Mouse (Mus musculus) CH12.LX (cell line): Measurements from ENCODE around the gene Zfhx3. TPM values are rescaled to one million over a fixed set of nuclear protein-coding genes. Genes with fewer than 3 reads are reported as not detected.

Source experiments
- DNase-seq: peaks from one replicate; pipeline ENCODE4 v3.0.0-alpha.2; 2013; ENCODE audit errors: extremely low read depth
- H3K27ac ChIP-seq: 2 replicates; pipeline ENCODE4 v1.5.1; 2012; ENCODE audit warnings: low read depth, mild to moderate bottlenecking, control low read depth, moderate library complexity; ENCODE audit not compliant: insufficient read depth
- H3K27me3 ChIP-seq: replicated peaks from 2 replicates; pipeline ENCODE3; 2012; ENCODE audit warnings: inconsistent platforms
- H3K36me3 ChIP-seq, 2 experiments: replicated peaks in 1 of 2; 2 replicates each; pipeline versions ENCODE3 to v1.6.1; 2012; ENCODE audit warnings: inconsistent platforms in 1 of 2, low read length in 1 of 2, mild to moderate bottlenecking in 1 of 2, mixed read lengths in 1 of 2, moderate library complexity in 1 of 2; ENCODE audit not compliant: control insufficient read depth in 1 of 2, insufficient read depth in 1 of 2
- H3K4me1 ChIP-seq, 2 experiments: 2 replicates each; pipeline ENCODE4 v1.6.1; 2012; ENCODE audit warnings: inconsistent platforms in 1 of 2, moderate library complexity in 1 of 2; ENCODE audit not compliant: insufficient read depth in 2 of 2, control insufficient read depth in 1 of 2
- H3K4me2 ChIP-seq: 2 replicates; pipeline ENCODE4 v1.6.1; 2012; ENCODE audit warnings: low read depth, mild to moderate bottlenecking, control low read depth; ENCODE audit not compliant: poor library complexity, insufficient read depth, severe bottlenecking
- H3K4me3 ChIP-seq, 3 experiments: fragments of 150-350 bp in 1 of 3; sonication (generic) in 1 of 3; replicated peaks in 1 of 3; 2 replicates each; pipeline versions ENCODE3 to v1.5.1; 2011 to 2012; ENCODE audit warnings: low read depth in 2 of 3, low read length in 2 of 3, mild to moderate bottlenecking in 2 of 3, moderate library complexity in 2 of 3, control low read depth in 1 of 3, improper control_type of control experiment in 1 of 3, inconsistent platforms in 1 of 3, mixed read lengths in 1 of 3; ENCODE audit not compliant: poor library complexity in 1 of 3
- H3K79me2 ChIP-seq: replicated peaks from 2 replicates; pipeline ENCODE4 v1.6.1; 2012; ENCODE audit warnings: mild to moderate bottlenecking, moderate library complexity; ENCODE audit not compliant: control insufficient read depth, poor library complexity, insufficient read depth, severe bottlenecking; ENCODE audit errors: extremely low read depth
- H3K9ac ChIP-seq: 2 replicates; pipeline ENCODE4 v1.6.1; 2012; ENCODE audit warnings: low read depth, mild to moderate bottlenecking, control low read depth, moderate library complexity; ENCODE audit not compliant: insufficient read depth
- H3K9me3 ChIP-seq: replicated peaks from 2 replicates; pipeline ENCODE3; 2012; ENCODE audit warnings: low read length, inconsistent platforms, mixed read lengths
- CHD2 ChIP-seq: IDR thresholded peaks from 2 replicates; pipeline ENCODE4 v1.6.1; 2011; ENCODE audit warnings: low read length, improper control_type of control experiment
- E2F4 ChIP-seq: IDR thresholded peaks from 2 replicates; pipeline ENCODE4 v1.6.1; 2011; ENCODE audit warnings: low read depth, low read length, improper control_type of control experiment; ENCODE audit not compliant: insufficient replicate concordance
- EP300 ChIP-seq: IDR thresholded peaks from 2 replicates; pipeline ENCODE4 v1.6.1; 2011; ENCODE audit warnings: low read length, improper control_type of control experiment
- HCFC1 ChIP-seq: IDR thresholded peaks from 2 replicates; pipeline ENCODE4 v1.6.1; 2012; ENCODE audit warnings: low read depth, mild to moderate bottlenecking, inconsistent platforms, low read length, improper control_type of control experiment
- IRF4 ChIP-seq: IDR thresholded peaks from 2 replicates; pipeline ENCODE4 v1.6.1; 2014; ENCODE audit warnings: low read depth, mild to moderate bottlenecking, inconsistent platforms, low read length, improper control_type of control experiment
- JUN ChIP-seq: IDR thresholded peaks from 2 replicates; pipeline ENCODE4 v1.6.1; 2011; ENCODE audit warnings: low read depth, mild to moderate bottlenecking, low read length, improper control_type of control experiment, moderate library complexity; ENCODE audit not compliant: insufficient read depth
- JUND ChIP-seq: conservative IDR thresholded peaks from 2 replicates; pipeline ENCODE4 v1.6.1; 2011; ENCODE audit warnings: low read depth, low read length, improper control_type of control experiment
- MEF2A ChIP-seq: IDR thresholded peaks from 2 replicates; pipeline ENCODE4 v1.6.1; 2014; ENCODE audit warnings: low read depth, mild to moderate bottlenecking, inconsistent platforms, low read length, improper control_type of control experiment, borderline replicate concordance
- MXI1 ChIP-seq: IDR thresholded peaks from 2 replicates; pipeline ENCODE4 v1.6.1; 2011; ENCODE audit warnings: mild to moderate bottlenecking, low read depth, low read length, improper control_type of control experiment
- MYC ChIP-seq: IDR thresholded peaks from 2 replicates; pipeline ENCODE4 v1.6.1; 2011; ENCODE audit warnings: low read depth, mild to moderate bottlenecking, improper control_type of control experiment, low read length
- NELFE ChIP-seq: IDR thresholded peaks from 2 replicates; pipeline ENCODE4 v1.6.1; 2011; ENCODE audit warnings: low read depth, low read length, improper control_type of control experiment
- POLR2AphosphoS2 ChIP-seq: IDR thresholded peaks from 2 replicates; pipeline ENCODE4 v1.6.1; 2011; ENCODE audit warnings: low read depth, low read length, improper control_type of control experiment
- RAD21 ChIP-seq: IDR thresholded peaks from 2 replicates; pipeline ENCODE4 v1.6.1; 2011; ENCODE audit warnings: low read depth, mild to moderate bottlenecking, low read length, improper control_type of control experiment, moderate library complexity
- RCOR1 ChIP-seq: conservative IDR thresholded peaks from 2 replicates; pipeline ENCODE4 v1.6.1; 2012; ENCODE audit warnings: low read depth, mild to moderate bottlenecking, inconsistent platforms, low read length, improper control_type of control experiment
- SIN3A ChIP-seq: IDR thresholded peaks from 2 replicates; pipeline ENCODE4 v1.6.1; 2012; ENCODE audit warnings: low read length, improper control_type of control experiment, inconsistent platforms
- SMC3 ChIP-seq: IDR thresholded peaks from 2 replicates; pipeline ENCODE4 v1.6.1; 2011; ENCODE audit warnings: low read depth, low read length, improper control_type of control experiment
- TBP ChIP-seq: conservative IDR thresholded peaks from 2 replicates; pipeline ENCODE4 v1.6.1; 2011; ENCODE audit warnings: low read depth, low read length, improper control_type of control experiment
- UBTF ChIP-seq: IDR thresholded peaks from 2 replicates; pipeline ENCODE4 v1.6.1; 2012; ENCODE audit warnings: low read depth, mild to moderate bottlenecking, inconsistent platforms, low read length, improper control_type of control experiment, moderate library complexity
- ZC3H11A ChIP-seq: IDR thresholded peaks from 2 replicates; pipeline ENCODE4 v1.6.1; 2012; ENCODE audit warnings: low read depth, mild to moderate bottlenecking, inconsistent platforms, low read length, improper control_type of control experiment
- ZKSCAN1 ChIP-seq: IDR thresholded peaks from 2 replicates; pipeline ENCODE4 v1.6.1; 2012; ENCODE audit warnings: low read depth, inconsistent platforms, low read length, improper control_type of control experiment, borderline replicate concordance
- dilution Hi-C: fragments of 300-500 bp; cut with MboI; formaldehyde crosslinking; loops from 2 replicates; pipeline ENCODE4 v1.14.3; 2020; ENCODE audit warnings: low sequenced_read_pairs; ENCODE audit not compliant: extremely low pct_unique_long_range_greater_than_20kb, extremely low pct_ligation_motif_present
- in situ Hi-C: fragments of 300-500 bp; cut with MboI; formaldehyde crosslinking; loops from 3 replicates; pipeline ENCODE4 v1.14.3; 2019; ENCODE audit warnings: low sequenced_read_pairs, low pct_ligation_motif_present, low pct_unique_long_range_greater_than_20kb, mixed read lengths
- polyA plus RNA-seq: library from polyadenylated mRNA; unstranded; fragments of >175 nt; gene quantifications from 2 replicates; pipeline ENCODE4 v1.2.1, GENCODE M21; 2012; ENCODE audit warnings: low read depth; ENCODE audit not compliant: insufficient read length
- total RNA-seq, 2 experiments: library from RNA; depleted of rRNA; stranded (reverse); fragments of 300-350 nt in 1 of 2; fragments of >200 nt in 1 of 2; gene quantifications; 2 replicates each; pipeline ENCODE4 v1.2.3; 2012 to 2014

The Zfhx3 gene
- total and polyA plus RNA-seq, 3 experiments, result 0.05 to 0.76 (median 0.68) TPM

GRCm38 (mm10) chr8:108977693-108978361 is 1035.4 kb downstream of the Zfhx3 start:
- no peaks in the 10 kb centered on the region for H3K4me1 ChIP-seq
- H3K79me2 ChIP-seq, result no peaks in the 10 kb centered on the region
- no peak overlapping the region for H3K9ac ChIP-seq
- TF ChIP-seq CHD2 (no peak), RAD21 (no peak), EP300 (no peak), ZC3H11A (no peak), IRF4 (no peak), UBTF (no peak), E2F4 (no peak), JUND (no peak), HCFC1 (no peak), TBP (no peak), SIN3A (no peak), MXI1 (no peak), POLR2AphosphoS2 (no peak), NELFE (no peak), SMC3 (no peak), ZKSCAN1 (no peak), MEF2A (no peak), JUN (no peak)
- H3K4me3 ChIP-seq, result no peak overlapping the region
- dilution Hi-C loops (no loop called here), in situ Hi-C loops (no loop called here)
- H3K36me3 ChIP-seq, result no peaks in the 10 kb centered on the region
- no peak overlapping the region for H3K4me2 ChIP-seq
- no peak overlapping the region for H3K27ac ChIP-seq
- H3K27me3 ChIP-seq, result no peaks in the 10 kb centered on the region
- DNase-seq, result no peak
- peaks cover 5% of the 10 kb centered on the region for H3K9me3 ChIP-seq

GRCm38 (mm10) chr8:108978362-108978750 is 1035.9 kb downstream of the Zfhx3 start:
- Histone ChIP-seq H3K27ac (no peak overlapping the region), H3K4me3 (no peak overlapping the region), H3K4me1 (no peaks in the 10 kb centered on the region)
- dilution Hi-C loops, result no loop called here
- DNase-seq, result no peak
- TF ChIP-seq MYC, result no peak
- TF ChIP-seq RCOR1, result no peak
- TF ChIP-seq, all 38 proteins: peak for 0
- Histone ChIP-seq H3K9ac (no peak overlapping the region), H3K79me2 (no peaks in the 10 kb centered on the region), H3K4me2 (no peak overlapping the region), H3K9me3 (peaks cover 5% of the 10 kb centered on the region), H3K36me3 (no peaks in the 10 kb centered on the region), H3K27me3 (no peaks in the 10 kb centered on the region)
- in situ Hi-C loops, result no loop called here
